Mouse (Mus musculus) cerebellum, adult 8-10 months (tissue): Measurements from ENCODE around the gene Ripk3.
A peak's percentile ranks its signal among the peaks of the same experiment; 100 is the strongest.

Source experiments
- DNase-seq: peaks from one replicate; pipeline ENCODE4 v3.0.0; 2022

Ripk3 gene

DNA sequence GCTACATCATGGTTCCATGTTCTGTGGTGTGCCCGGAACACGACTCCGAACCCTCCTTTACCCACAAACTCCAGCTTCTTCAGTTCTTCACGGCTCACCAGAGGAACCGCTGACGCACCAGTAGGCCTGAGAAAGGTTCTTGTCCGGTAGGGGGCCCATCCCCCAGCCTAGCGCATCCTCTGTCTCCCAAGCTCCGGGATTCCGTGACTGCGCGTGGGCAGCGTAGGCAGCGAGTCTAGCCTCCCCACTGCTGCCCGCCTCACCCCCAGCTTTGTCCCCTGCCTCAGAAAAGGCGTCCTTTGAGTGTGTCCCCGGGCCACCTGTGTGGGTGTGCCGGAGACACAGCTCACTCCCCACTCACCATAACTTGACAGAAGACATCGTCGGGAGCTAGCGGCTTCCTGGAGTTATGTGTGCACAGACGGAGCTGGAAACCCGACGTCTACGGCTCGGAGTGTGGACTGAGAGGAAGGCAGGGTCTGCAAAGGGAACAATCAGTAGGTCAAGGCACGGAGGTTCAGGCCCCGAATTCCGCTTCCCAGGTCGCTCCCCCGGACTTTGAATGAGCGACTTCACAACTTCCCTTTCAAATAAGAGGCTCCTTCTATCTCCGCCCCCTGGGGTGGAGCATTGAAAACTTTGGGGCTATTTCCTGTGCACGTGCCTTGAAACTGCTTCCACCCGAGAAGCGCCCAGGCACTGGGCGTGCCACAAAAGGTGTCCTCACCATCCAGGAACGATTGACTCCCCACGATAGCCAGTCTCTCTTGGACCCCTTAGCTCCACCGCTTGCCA is at the start of gene Ripk3:
TSS of gene Ripk3 (minus strand) at position 610 of the 795 bp plus-strand sequence.
- no peak for DNase-seq

- no peak for DNase-seq
These were observed 49.6 kb upstream of the Ripk3 start for GRCm38 (mm10) chr14:55838312-55838711.

GRCm38 (mm10) chr14:55834808-55835533 is 46.3 kb upstream of the Ripk3 start:
- DNase-seq = no peak

DNA sequence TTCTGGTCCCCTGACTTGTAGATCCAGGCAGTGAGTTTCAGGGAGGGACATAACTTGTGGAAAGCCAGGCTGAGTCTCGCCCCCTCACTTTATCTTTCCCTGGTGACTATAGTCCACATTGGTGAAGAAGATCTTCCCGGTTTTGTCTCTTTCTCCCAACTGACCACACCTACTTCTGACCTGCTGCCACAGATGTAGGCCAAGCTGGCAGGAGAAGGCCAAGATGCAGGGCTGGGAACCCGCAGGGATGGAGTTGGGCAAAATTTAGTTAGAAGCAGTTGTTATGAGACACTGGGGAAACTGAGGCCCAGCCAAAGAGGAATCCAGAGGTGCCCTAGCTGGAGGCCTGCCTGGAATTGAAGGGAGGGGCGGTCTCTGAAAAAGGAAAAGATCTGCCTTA is 44.5 kb upstream of the Ripk3 start:
- no peak for DNase-seq

- no peak for DNase-seq
These were observed 41.7 kb upstream of the Ripk3 start for GRCm38 (mm10) chr14:55830331-55830730.

- DNase-seq = no peak
These were observed 41.2 kb upstream of the Ripk3 start for GRCm38 (mm10) chr14:55829854-55830253.

- DNase-seq = no peak
These were observed 40.1 kb upstream of the Ripk3 start for GRCm38 (mm10) chr14:55828716-55829263.

DNA sequence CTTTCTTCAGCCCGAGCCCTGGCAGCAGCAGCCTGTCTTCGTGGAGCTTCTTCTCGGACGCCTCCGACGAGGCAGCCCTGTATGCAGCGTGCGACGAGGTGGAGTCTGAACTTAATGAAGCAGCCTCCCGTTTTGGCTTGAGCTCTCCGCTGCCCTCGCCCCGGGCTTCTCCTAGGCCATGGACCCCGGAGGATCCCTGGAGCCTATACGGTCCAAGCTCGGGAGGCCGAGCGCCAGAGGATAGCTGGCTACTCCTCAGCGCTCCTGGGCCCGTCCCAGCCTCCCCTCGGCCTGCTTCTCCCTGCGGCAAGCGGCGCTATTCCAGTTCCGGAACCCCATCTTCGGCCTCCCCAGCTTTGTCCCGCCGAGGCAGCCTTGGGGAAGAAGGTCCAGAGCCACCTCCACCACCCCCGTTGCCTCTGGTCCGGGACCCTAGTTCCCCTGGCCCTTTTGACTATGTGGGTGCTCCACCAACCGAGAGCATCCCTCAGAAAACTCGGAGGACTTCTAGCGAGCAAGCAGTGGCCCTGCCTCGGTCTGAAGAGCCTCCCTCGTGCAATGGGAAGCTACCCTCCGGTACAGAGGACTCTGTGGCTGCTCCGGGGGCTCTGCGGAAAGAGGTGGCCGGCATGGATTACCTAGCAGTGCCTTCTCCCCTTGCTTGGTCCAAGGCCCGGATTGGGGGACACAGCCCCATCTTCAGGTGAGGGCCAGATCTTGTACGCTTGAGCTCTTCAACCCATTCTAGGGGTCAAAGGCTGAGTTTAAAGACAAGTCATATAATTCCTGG is 38.1 kb upstream of the Ripk3 start:
- DNase-seq = no peak

- DNase-seq = no peak
These were observed 37.5 kb upstream of the Ripk3 start for GRCm38 (mm10) chr14:55826142-55826541.

DNA sequence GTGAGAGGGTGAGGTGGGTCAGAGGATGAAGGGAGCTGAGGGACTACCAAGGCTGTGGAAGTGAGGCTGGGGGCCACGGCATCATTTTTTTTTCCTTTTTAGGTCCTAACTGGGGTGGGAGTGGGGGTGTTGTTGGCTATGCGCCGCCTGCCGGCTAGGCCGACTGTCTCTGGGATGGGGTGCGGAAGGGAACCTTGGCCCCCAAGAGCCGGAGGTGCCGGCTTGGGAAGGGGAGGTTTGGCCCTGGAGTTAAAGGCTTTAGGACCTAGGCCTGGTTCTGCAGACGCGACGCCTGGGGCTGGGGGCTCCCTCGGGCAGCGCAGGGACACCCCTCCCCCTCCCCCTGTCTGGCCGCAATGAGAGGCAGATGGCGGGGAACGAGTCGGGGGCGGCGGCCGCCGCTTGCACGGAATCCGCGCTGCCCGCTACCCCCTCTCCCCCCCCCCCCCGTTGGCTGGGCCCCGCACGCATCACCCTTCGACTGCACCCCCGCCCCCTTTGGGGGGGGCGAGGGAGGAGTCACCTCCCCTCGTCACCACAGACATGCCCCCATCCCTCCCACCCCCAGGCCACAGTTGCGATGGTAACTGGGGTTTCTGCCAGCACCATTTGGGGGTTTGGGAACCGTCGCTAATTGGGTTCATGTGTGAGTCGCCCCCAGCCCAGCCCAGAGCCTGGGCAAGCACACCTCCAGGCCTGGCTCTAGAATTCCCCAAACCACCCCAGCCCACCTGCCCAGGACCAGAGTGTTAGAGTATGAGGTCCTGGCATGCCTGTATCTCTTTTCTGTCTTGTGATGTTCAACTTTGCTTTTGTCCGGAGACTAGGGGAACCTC is 36.8 kb upstream of the Ripk3 start:
- no peak for DNase-seq

DNA sequence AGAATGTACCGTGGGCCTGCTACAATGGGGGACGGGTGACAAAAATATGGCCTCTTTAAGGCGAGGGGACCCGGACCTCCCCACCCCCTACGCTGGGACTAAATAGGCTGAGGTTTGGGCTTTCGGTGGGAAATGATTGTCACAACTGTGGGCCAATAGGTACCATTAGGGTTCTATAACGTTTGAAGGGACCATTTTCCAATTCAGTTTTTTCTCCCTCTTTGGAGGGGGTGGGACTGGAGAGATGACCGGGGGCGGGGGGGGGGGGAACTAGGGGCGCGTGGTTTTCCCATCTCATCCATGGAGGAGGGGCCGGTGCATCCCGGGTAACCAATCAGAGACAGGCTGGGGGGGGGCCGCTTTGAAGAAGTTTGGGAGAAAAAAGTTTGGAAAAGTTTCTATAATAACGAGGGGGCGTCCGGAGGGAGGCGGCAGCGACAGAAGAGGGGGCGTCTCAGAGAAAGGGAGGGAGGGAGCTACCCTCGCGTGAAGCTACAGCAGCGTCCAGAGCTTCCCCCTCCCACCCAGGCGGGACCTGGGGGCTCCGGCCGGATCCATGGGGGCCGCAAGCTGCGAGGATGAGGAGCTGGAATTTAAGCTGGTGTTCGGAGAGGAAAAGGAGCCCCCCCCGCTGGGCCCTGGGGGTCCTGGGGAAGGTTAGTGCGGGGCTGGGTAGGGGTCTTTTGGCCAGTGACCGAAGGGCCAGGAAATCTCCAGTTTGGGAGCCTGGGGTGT is 36.0 kb upstream of the Ripk3 start:
- no peak for DNase-seq

DNA sequence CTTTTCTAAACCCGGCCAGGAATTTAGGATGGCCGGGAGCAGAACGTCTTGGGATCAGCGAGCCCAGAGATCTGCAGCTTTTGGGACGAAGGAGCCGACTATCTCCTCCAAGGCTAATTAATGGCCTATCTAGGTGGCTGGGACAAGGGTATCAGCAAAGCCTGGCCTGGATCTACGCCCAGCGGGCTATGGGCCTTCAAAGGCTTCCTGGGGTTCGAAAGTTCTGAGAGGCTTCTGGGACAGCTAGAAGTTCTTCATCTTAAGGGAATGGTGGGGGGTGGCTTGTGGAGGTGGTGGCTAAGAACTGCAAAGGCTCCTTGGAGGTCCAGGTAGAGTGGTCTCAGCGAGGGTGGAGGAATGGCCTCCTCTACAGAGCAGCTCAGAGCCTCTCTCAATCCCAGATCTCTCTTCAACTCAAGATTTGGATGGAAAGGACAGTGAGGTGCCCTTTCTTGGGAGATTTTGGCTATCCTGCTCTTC is 35.4 kb upstream of the Ripk3 start:
- DNase-seq = no peak

DNA sequence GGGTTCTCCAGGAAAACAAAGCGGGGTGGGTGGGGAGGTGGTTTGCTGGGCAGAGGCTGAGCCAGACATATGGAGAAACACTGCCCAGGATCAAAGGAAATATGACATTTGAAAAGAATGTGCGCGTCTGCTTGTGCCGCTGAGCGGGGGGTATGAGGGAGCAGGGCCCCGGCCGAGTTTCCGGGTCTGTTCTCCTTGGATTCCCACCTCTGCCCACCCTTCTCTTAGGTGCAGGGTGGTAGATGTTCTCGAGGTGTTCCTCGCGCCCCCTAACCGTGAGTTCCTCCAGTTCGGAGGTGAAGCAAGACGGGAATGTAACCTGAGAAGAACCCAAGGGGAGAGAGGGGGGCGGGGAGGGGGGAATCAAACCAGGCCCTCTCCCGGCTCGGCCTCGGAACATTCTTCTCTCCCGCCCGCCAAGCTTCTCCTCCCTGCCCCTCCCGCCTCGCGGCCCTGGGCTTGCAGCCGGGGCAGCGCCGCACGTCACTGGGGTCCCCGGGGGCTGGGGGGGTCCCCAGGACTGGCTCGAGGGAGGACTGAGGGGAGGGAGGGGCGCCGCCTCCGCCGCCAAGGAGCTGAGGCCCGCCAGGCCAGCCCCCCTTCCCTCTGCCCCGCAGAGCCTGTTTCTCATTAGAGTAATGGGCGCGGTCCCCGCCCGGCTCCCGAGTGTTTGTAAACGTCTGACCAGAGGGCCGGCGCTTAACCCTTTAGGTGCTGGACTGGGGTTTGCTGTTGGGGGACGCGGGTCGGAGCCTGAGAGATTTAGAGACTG is 34.5 kb upstream of the Ripk3 start, which contains the start of gene Nfatc4:
TSS of gene Nfatc4 (plus strand) at position 154 of the 772 bp plus-strand sequence.
- no peak for DNase-seq

DNA sequence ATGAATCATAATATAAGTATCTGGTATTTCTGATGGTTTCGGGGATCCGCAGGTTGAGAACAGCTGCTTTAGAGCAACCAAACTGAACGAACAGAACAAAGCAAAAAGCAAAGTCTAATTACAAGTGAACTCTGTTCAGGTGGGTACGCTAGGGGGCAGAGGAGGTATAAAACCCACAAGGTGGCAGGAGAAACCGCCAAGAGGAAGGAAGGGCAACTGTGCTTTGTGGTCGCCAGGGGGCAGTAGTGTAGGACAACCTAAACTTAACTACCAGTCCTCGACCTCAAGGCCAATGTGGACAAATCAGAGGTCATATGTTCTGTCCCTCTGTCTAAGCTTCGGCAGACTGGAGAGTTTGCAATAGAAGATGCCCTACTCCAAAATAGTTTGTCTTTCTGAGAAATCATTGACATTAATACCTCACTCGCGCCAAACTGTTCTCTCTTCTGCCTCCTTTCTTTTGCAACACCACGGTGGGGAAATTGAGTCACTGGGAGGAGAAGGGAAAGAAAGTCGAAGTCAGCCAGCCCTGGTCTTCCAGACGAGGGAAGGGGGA is 33.8 kb upstream of the Ripk3 start:
- DNase-seq = peak; percentile 52

DNA sequence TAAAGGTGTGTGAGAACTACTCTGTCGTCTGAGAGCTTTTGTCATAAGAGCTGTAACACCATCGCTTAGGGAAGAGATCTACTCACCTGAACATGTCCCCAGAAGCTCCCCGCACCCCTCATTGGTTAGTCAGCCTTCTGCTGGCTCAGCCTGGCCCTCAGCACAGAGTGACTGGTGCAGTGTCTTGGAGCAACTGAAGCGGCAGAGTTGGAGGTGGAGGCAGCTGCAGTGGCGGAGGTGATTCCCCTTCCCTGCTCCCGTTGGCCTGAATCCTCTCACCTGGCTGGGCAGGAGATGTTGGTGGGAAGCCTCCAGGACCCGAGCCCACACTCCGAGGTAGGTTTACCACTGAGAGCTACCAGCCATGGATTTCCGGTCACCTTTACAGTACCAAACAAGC is 31.9 kb upstream of the Ripk3 start:
- no peak for DNase-seq

GRCm38 (mm10) chr14:55819845-55820405 is 31.3 kb upstream of the Ripk3 start:
- no peak for DNase-seq

- DNase-seq = no peak
These were observed 26.7 kb upstream of the Ripk3 start for GRCm38 (mm10) chr14:55815310-55815751.

DNA sequence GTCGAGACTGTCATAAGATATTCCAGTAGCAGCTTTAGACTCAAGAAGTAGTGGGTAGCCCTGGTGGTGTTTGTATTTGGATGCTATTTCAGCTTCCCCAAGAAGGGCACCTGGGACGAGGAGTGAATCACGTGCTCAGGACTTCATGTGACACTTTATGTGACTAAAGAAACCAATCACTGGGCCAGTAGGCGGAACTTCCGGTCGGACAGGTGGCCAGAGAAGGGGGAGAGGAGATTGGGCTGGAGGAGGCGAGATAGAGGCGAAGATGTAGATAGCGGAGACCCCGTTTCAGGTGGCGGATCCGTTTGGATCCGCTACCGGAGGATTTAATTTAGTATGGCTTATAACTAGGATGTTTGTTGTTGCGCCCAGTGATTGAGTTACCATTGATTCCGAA is 26.2 kb upstream of the Ripk3 start:
- DNase-seq = peak; percentile 60

DNA sequence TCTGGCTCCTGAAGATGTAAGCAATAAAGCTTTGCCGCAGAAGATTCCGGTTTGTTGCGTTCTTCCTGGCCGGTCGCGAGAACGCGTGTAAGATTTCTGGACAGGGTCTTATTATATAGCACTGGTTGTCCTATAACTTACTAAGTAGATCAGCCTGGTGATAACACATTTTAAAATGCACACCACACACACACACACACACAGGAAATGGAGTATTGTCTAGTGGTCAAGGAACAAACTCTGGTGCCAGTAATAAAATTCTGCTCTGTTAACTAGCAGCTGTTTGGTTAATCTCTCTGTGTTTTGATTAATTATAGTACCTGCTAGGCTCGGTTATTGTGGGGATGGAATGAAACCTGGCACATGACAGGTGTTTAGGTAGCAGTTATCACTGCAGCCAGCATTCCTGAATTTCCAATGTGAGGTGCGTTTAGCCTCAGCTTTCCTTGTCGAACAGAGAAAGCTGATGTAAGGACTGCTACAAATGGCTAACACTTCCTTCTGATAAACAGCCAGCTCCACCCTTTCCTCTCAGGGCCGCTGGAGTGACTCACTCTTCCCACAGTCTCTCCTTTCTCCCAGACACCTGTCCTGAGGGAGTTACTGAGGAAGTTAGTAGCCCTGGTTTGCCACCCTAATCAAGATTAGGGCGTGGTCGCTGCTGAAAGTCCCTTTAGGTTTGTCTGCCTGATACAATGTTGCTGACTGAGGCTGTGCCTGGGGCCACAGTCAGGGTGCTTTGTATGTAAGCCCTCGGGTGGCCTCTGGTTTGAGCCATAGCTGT is 6.9 kb upstream of the Ripk3 start:
- DNase-seq = no peak
